In genomic region chr5:131912983-131913382, GRCm38 (mm10) we compare ENCODE assay signal across 26 mouse cellular contexts.
"Had no signal": no experiment of that assay in that cellular context is flagged by ENCODE, and none has a peak within 500 bp of the region (broad histone marks: within the 10 kb centered on the region; RNA-seq: fewer than 3 reads in every experiment).

No protein-coding gene starts in this region.

- H3K9me3 ChIP-seq: heart, embryonic 10.5 days; heart, embryonic 12.5 days; hindbrain, embryonic 13.5 days; hindbrain, embryonic 15.5 days; kidney, embryonic 15.5 days; limb, embryonic 10.5 days; liver, embryonic 13.5 days; liver, embryonic 15.5 days had no signal

- DNase-seq: gastrocnemius, postnatal 14 days; gastrocnemius, postnatal 36 days; heart, adult 18-20 months; heart, postnatal 10 days; heart, postnatal 4 days; kidney, adult 11 months; kidney, adult 2 months; kidney, adult 9 months; kidney, postnatal 14 days; kidney, postnatal 36 days; layer of hippocampus, adult 9-11 months; layer of hippocampus, postnatal 36 days; liver; liver, embryonic 13.5 days had no signal

- H3K4me1 ChIP-seq: liver, embryonic 13.5 days; liver, embryonic 15.5 days had no signal

- H3K27me3 ChIP-seq: heart, embryonic 12.5 days; hindbrain, embryonic 13.5 days; hindbrain, embryonic 15.5 days; liver, embryonic 13.5 days; liver, embryonic 15.5 days had no signal

- H3K4me3 ChIP-seq: heart, embryonic 10.5 days; heart, embryonic 12.5 days; hindbrain, embryonic 10.5 days; hindbrain, embryonic 13.5 days; hindbrain, embryonic 15.5 days; kidney, embryonic 15.5 days; limb, embryonic 10.5 days; limb, embryonic 12.5 days; liver, embryonic 13.5 days; liver, embryonic 15.5 days had no signal

- ATAC-seq: hindbrain, postnatal 0 days had no signal

- H3K27ac ChIP-seq: heart, embryonic 10.5 days; hindbrain, embryonic 10.5 days; hindbrain, embryonic 13.5 days; hindbrain, embryonic 15.5 days; hindbrain, postnatal 0 days; kidney, embryonic 15.5 days; kidney, postnatal 0 days; limb, embryonic 10.5 days; limb, embryonic 12.5 days; liver, embryonic 13.5 days; liver, embryonic 15.5 days had no signal

- H3K36me3 ChIP-seq: heart, embryonic 10.5 days; heart, embryonic 12.5 days; hindbrain, embryonic 15.5 days; kidney, embryonic 15.5 days; limb, embryonic 10.5 days; liver, embryonic 13.5 days; liver, embryonic 15.5 days had no signal

- H3K9ac ChIP-seq: heart, embryonic 12.5 days; hindbrain, embryonic 15.5 days; kidney, embryonic 15.5 days; limb, embryonic 12.5 days; liver, embryonic 13.5 days; liver, embryonic 15.5 days had no signal

- H3K4me2 ChIP-seq: heart, embryonic 12.5 days; hindbrain, embryonic 13.5 days; hindbrain, embryonic 15.5 days; kidney, embryonic 15.5 days; limb, embryonic 12.5 days; liver, embryonic 11.5 days; liver, embryonic 13.5 days; liver, embryonic 15.5 days had no signal
